Mouse (Mus musculus) heart, postnatal 4 days (tissue): ENCODE results near the gene Notch1. TPM values are rescaled to one million over a fixed set of nuclear protein-coding genes. Genes with fewer than 3 reads are reported as not detected.
A peak's percentile ranks its signal among the peaks of the same experiment; 100 is the strongest.

Experiments
- DNase-seq: peaks from one replicate; pipeline ENCODE4 v3.0.0; 2021
- total RNA-seq, 2 experiments: library from RNA; stranded (reverse); gene quantifications; 2 replicates each; pipeline ENCODE4 v1.2.3; 2021

Notch1 gene
- 10 to 100 TPM; 55.3 to 62.3 TPM for total RNA-seq

- DNase-seq, result peak; percentile 86
These were observed at the start of gene Notch1 for GRCm38 (mm10) chr2:26516275-26516674. TSS of gene Notch1 (minus strand) at chr2:26516663.

GRCm38 (mm10) chr2:26566221-26566620 lies 49.8 kb upstream of the Notch1 start:
- peak; percentile 72 for DNase-seq

GRCm38 (mm10) chr2:26561351-26562016 lies 45.0 kb upstream of the Notch1 start:
- DNase-seq, result peak; percentile 53

- no peak for DNase-seq
These were observed 44.0 kb upstream of the Notch1 start for GRCm38 (mm10) chr2:26560506-26560905.

GRCm38 (mm10) chr2:26556535-26556993 lies 40.1 kb upstream of the Notch1 start:
- DNase-seq, result no peak

- DNase-seq, result peak; percentile 80
These were observed 38.6 kb upstream of the Notch1 start for GRCm38 (mm10) chr2:26555076-26555475.

GRCm38 (mm10) chr2:26553904-26554303 lies 37.4 kb upstream of the Notch1 start:
- no peak for DNase-seq

GRCm38 (mm10) chr2:26552066-26552465 lies 35.6 kb upstream of the Notch1 start:
- DNase-seq, result no peak

- no peak for DNase-seq
These were observed 35.0 kb upstream of the Notch1 start for GRCm38 (mm10) chr2:26551446-26551845.

- peak; percentile 40 for DNase-seq
These were observed 34.3 kb upstream of the Notch1 start for GRCm38 (mm10) chr2:26550777-26551176.

GRCm38 (mm10) chr2:26550205-26550604 lies 33.7 kb upstream of the Notch1 start:
- no peak for DNase-seq

GRCm38 (mm10) chr2:26549801-26550200 lies 33.3 kb upstream of the Notch1 start:
- no peak for DNase-seq

GRCm38 (mm10) chr2:26547481-26547880 lies 31.0 kb upstream of the Notch1 start:
- DNase-seq, result peak; percentile 51

GRCm38 (mm10) chr2:26544265-26544664 lies 27.8 kb upstream of the Notch1 start:
- peak; percentile 63 for DNase-seq

GRCm38 (mm10) chr2:26543768-26544167 lies 27.3 kb upstream of the Notch1 start:
- DNase-seq, result no peak

- DNase-seq, result no peak
These were observed 26.7 kb upstream of the Notch1 start for GRCm38 (mm10) chr2:26543155-26543554.

- DNase-seq, result no peak
These were observed 24.9 kb upstream of the Notch1 start for GRCm38 (mm10) chr2:26541258-26541910.

- DNase-seq, result no peak
These were observed 24.3 kb upstream of the Notch1 start for GRCm38 (mm10) chr2:26540721-26541120.

GRCm38 (mm10) chr2:26539516-26539915 lies 23.1 kb upstream of the Notch1 start:
- no peak for DNase-seq

GRCm38 (mm10) chr2:26535517-26536045 lies 19.1 kb upstream of the Notch1 start:
- no peak for DNase-seq

GRCm38 (mm10) chr2:26534616-26535015 lies 18.2 kb upstream of the Notch1 start:
- DNase-seq, result peak; percentile 78

- no peak for DNase-seq
These were observed 17.7 kb upstream of the Notch1 start for GRCm38 (mm10) chr2:26534161-26534560.

- DNase-seq, result no peak
These were observed 16.8 kb upstream of the Notch1 start for GRCm38 (mm10) chr2:26533249-26533648.

- DNase-seq, result no peak
These were observed 15.4 kb upstream of the Notch1 start for GRCm38 (mm10) chr2:26531829-26532228.
